9 mouse cellular contexts compared by ENCODE assay signal in the genomic region with DNA sequence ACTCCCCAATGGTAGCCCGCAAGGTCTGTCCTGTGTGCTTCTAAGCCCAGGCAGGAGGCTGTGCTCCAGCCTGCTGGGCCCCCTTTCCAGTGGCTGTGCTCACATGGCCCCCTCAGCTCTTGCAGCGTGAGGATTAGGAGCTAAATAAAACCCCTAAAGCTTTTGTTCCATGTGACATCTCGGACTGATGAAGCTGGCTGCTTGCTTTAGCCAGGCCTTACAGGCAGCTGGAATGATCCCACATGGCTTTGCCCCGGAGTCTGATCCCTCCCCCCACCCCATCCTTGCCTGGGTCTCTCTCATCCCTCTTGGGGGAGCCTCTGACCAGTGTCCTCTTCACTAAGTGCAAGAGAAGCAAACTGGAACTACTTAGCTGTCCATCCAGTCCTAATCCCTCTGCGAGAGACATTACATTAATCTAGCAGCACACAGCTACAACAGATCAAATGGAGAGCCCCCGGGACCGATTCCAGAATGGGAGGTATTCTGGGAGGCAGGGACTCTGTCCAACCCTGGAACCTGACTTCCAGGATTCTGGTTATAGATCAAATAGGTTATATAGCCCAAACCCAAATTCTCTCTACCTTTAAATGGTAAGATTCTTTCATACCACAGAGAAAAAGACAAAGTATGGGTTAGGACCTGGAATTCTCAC.
A peak's percentile ranks its signal among the peaks of the same experiment; 100 is the strongest.
DNase-seq lines count a peak whose midpoint lies in the region; ATAC-seq and TF ChIP-seq lines count a peak whose summit lies in the region.
"Had no signal": no experiment of that assay in that cellular context is flagged by ENCODE, and none has a peak within 500 bp of the region (broad histone marks: within the 10 kb centered on the region; RNA-seq: fewer than 3 reads in every experiment).

No protein-coding gene starts in this region.

- H3K4me1 ChIP-seq in kidney, embryonic 16.5 days (ENCODE audit: insufficient read depth, low read length): peaks cover 66% of the 10 kb centered on the region
- peaks cover 57% of the 10 kb centered on the region for H3K4me1 ChIP-seq in forebrain, embryonic 16.5 days (replicated peaks; ENCODE audit: control insufficient read depth, insufficient read depth, low read length)
- peaks cover 29% of the 10 kb centered on the region for H3K4me1 ChIP-seq in hindbrain, postnatal 0 days (ENCODE audit: insufficient read depth, low read length)

- H3K27me3 ChIP-seq in kidney, embryonic 16.5 days (ENCODE audit: insufficient read depth, low read length): no peaks in the 10 kb centered on the region
- H3K27me3 ChIP-seq in forebrain, embryonic 16.5 days (replicated peaks; ENCODE audit: control insufficient read depth, insufficient read depth, low read length): no peaks in the 10 kb centered on the region
- no peaks in the 10 kb centered on the region for H3K27me3 ChIP-seq in hindbrain, postnatal 0 days (ENCODE audit: insufficient read depth, low read length)

- no peaks in the 10 kb centered on the region for H3K9me3 ChIP-seq in kidney, embryonic 16.5 days (ENCODE audit: low read length)
- no peaks in the 10 kb centered on the region for H3K9me3 ChIP-seq in forebrain, embryonic 16.5 days (ENCODE audit: control insufficient read depth, low read length)
- H3K9me3 ChIP-seq in hindbrain, postnatal 0 days (ENCODE audit: low read length): no peaks in the 10 kb centered on the region

- no peak overlapping the region for H3K4me2 ChIP-seq in kidney, embryonic 16.5 days (replicated peaks; ENCODE audit: low read depth, low read length)
- no peak overlapping the region for H3K4me2 ChIP-seq in forebrain, embryonic 16.5 days (ENCODE audit: low read length)
- no peak overlapping the region for H3K4me2 ChIP-seq in hindbrain, postnatal 0 days (ENCODE audit: low read depth, low read length)

- peak overlapping the region; percentile 41 for H3K27ac ChIP-seq in kidney, embryonic 16.5 days (ENCODE audit: low read length)
- H3K27ac ChIP-seq in forebrain, embryonic 16.5 days (ENCODE audit: low read length): 0 out of 2 replicates have a peak overlapping the region, but pooled peaks have one; percentile 13
- H3K27ac ChIP-seq in hindbrain, postnatal 0 days: peak overlapping the region; percentile 65; the same call in 1 of the 2 replicates

- no peak for TF ChIP-seq CTCF in hindbrain, postnatal 0 days (IDR thresholded peaks at IDR 0.05; ENCODE audit: low read depth)

- 40% methylated on average over 7 of the region's 7 CpGs for WGBS in kidney, embryonic 16.5 days
- WGBS in forebrain, embryonic 16.5 days: 4% methylated on average over 7 of the region's 7 CpGs
- WGBS in hindbrain, postnatal 0 days: 27% methylated on average over 7 of the region's 7 CpGs

- no peak for DNase-seq in kidney, postnatal 36 days
- DNase-seq in hindbrain, postnatal 0 days (ENCODE audit: low spot score): peak; percentile 33
- peak; percentile 90 for DNase-seq in retina, postnatal 1 day
- no peak for DNase-seq in spleen, postnatal 10 days (ENCODE audit: low spot score in 2 of 2)
- no peak for DNase-seq in thymus, postnatal 10 days (ENCODE audit: low spot score in 2 of 2)
- no peak for DNase-seq in natural killer cell, adult 2 months (ENCODE audit: low spot score in 2 of 2)
- DNase-seq: gastrocnemius, postnatal 10 days had no signal

- ATAC-seq in kidney, embryonic 16.5 days (ENCODE audit: low FRiP score, low TSS enrichment): no peak
- ATAC-seq in forebrain, embryonic 16.5 days: peak; percentile 24
- ATAC-seq in hindbrain, postnatal 0 days: peak; percentile 18; the same call in 1 of the 2 replicates

- peaks cover 6% of the 10 kb centered on the region for H3K36me3 ChIP-seq in kidney, embryonic 16.5 days (ENCODE audit: insufficient read depth, low read length)
- no peaks in the 10 kb centered on the region for H3K36me3 ChIP-seq in forebrain, embryonic 16.5 days (ENCODE audit: control insufficient read depth, insufficient read depth)
- no peaks in the 10 kb centered on the region for H3K36me3 ChIP-seq in hindbrain, postnatal 0 days (ENCODE audit: insufficient read depth, low read length)

- no peak overlapping the region for H3K4me3 ChIP-seq in kidney, embryonic 16.5 days (ENCODE audit: low read length)
- no peak overlapping the region for H3K4me3 ChIP-seq in forebrain, embryonic 16.5 days (replicated peaks; ENCODE audit: low read length)
- no peak overlapping the region for H3K4me3 ChIP-seq in hindbrain, postnatal 0 days (ENCODE audit: low read length)

- H3K9ac ChIP-seq in kidney, embryonic 16.5 days (replicated peaks; ENCODE audit: low read length): peak overlapping the region; percentile 13; the same call in 1 of the 2 replicates
- no peak overlapping the region; the same call in 1 of the 2 replicates for H3K9ac ChIP-seq in forebrain, embryonic 16.5 days (replicated peaks; ENCODE audit: low read depth, low read length)
- H3K9ac ChIP-seq in hindbrain, postnatal 0 days (replicated peaks; ENCODE audit: low read length): 0 out of 2 replicates have a peak overlapping the region, but pooled peaks have one; percentile 13

Comparison
In these comparisons a context has a peak if more than half of its experiments do, and no peak if none do; other contexts are left out.
1. H3K27ac ChIP-seq: peak in every context shown above with its lines; median percentile 65 in hindbrain, postnatal 0 days; 41 in kidney, embryonic 16.5 days; 13 in forebrain, embryonic 16.5 days.
2. DNase-seq: peak in hindbrain, postnatal 0 days (single experiment) and retina, postnatal 1 day (single experiment); none in kidney, postnatal 36 days (0 of 2), spleen, postnatal 10 days (0 of 2), thymus, postnatal 10 days (0 of 2) and natural killer cell, adult 2 months (0 of 2).